ENCODE assay signal across 18 mouse cellular contexts in genomic region chr12:43983548-43983947, GRCm38 (mm10).
"Had no signal": no experiment of that assay in that cellular context is flagged by ENCODE, and none has a peak within 500 bp of the region (broad histone marks: within the 10 kb centered on the region; RNA-seq: fewer than 3 reads in every experiment).

No protein-coding gene starts in this region.

- H3K36me3 ChIP-seq: liver, embryonic 15.5 days; lung, embryonic 15.5 days; midbrain, embryonic 10.5 days; midbrain, embryonic 12.5 days; neural tube, embryonic 12.5 days had no signal

- H3K4me2 ChIP-seq: liver, embryonic 15.5 days; lung, embryonic 15.5 days; midbrain, embryonic 12.5 days; neural tube, embryonic 12.5 days had no signal

- H3K4me3 ChIP-seq: liver, embryonic 15.5 days; lung, embryonic 15.5 days; midbrain, embryonic 10.5 days; midbrain, embryonic 12.5 days; myocyte; neural tube, embryonic 12.5 days had no signal

- H3K9me3 ChIP-seq: liver, embryonic 15.5 days; lung, embryonic 15.5 days; midbrain, embryonic 10.5 days; midbrain, embryonic 12.5 days; neural tube, embryonic 12.5 days had no signal

- ATAC-seq: liver, postnatal 0 days; lung, postnatal 0 days; midbrain, embryonic 16.5 days had no signal

- H3K4me1 ChIP-seq: liver, embryonic 15.5 days; lung, embryonic 15.5 days; midbrain, embryonic 10.5 days; midbrain, embryonic 12.5 days; neural tube, embryonic 12.5 days had no signal

- DNase-seq: liver, postnatal 0 days; lung, adult 2 months; lung, postnatal 4 days; midbrain, embryonic 14.5 days; right cerebral cortex, postnatal 25 days; right cerebral cortex, postnatal 4 days; spleen, adult 18-20 months; thymus, adult 18-20 months; thymus, postnatal 14 days; thymus, postnatal 36 days had no signal

- H3K27me3 ChIP-seq: liver, embryonic 15.5 days; lung, embryonic 15.5 days; midbrain, embryonic 12.5 days; neural tube, embryonic 12.5 days had no signal

- H3K9ac ChIP-seq: liver, embryonic 15.5 days; liver, postnatal 0 days; lung, embryonic 15.5 days; midbrain, embryonic 12.5 days; neural tube, embryonic 12.5 days had no signal

- H3K27ac ChIP-seq: liver, embryonic 15.5 days; lung, embryonic 15.5 days; midbrain, embryonic 10.5 days; midbrain, embryonic 12.5 days; neural tube, embryonic 12.5 days had no signal
